Mouse (Mus musculus): ENCODE measurements around the gene Mus81. TPM values are rescaled to one million over a fixed set of nuclear protein-coding genes. Genes with fewer than 3 reads are reported as not detected.
A peak's percentile ranks its signal among the peaks of the same experiment; 100 is the strongest.
"Not testable (repeated sequence)": the region's sequence is repeated elsewhere in the genome, so short reads cannot be mapped to it uniquely, and the experiment has no call there.

The Mus81 gene
- polyA plus RNA-seq, 1 experiment from 2014 or later, result 42.5 TPM

GRCm38 (mm10) chr19:5490313-5490897 lies 2.2 kb upstream of the Mus81 start, which contains the start of gene Cfl1:
TSS of gene Cfl1 (plus strand) at chr19:5490455.
- peak within 1 kb of the TSS; percentile 99 for H3K4me3 ChIP-seq
- peaks cover 42% of the 10 kb centered on the region for H3K36me3 ChIP-seq

GRCm38 (mm10) chr19:5489721-5490120 lies 1.5 kb upstream of the Mus81 start:
- WGBS, result 49% methylated on average over 10 of the region's 10 CpGs
- H3K36me3 ChIP-seq, result peaks cover 43% of the 10 kb centered on the region
- not testable (repeated sequence) for ATAC-seq (ENCODE audit: insufficient number of reproducible peaks, insufficient read depth, low FRiP score, low TSS enrichment, low read depth); H3K9me3 ChIP-seq; H3K27me3 ChIP-seq; H3K9ac ChIP-seq
- peaks cover 38% of the 10 kb centered on the region for H3K4me1 ChIP-seq
- H3K27ac ChIP-seq, result peak overlapping the region; percentile 99
- H3K4me3 ChIP-seq, result peak overlapping the region; percentile 99
- peak overlapping the region; percentile 83 for H3K4me2 ChIP-seq

More at GRCm38 (mm10) chr19:5490313-5490897, 2.2 kb upstream of the Mus81 start, which contains the start of gene Cfl1:
- Histone ChIP-seq H3K4me2 (peak within 1 kb of the TSS; percentile 83), H3K27ac (peak within 1 kb of the TSS; percentile 99), H3K4me1 (peaks cover 38% of the 10 kb centered on the region), H3K27me3 (no peaks in the 10 kb centered on the region), H3K9me3 (no peaks in the 10 kb centered on the region), H3K9ac (peak within 1 kb of the TSS; percentile 97)
- under 1% methylated on average over 62 of the region's 62 CpGs for WGBS
- ATAC-seq (ENCODE audit: insufficient number of reproducible peaks, insufficient read depth, low FRiP score, low TSS enrichment, low read depth), result peak; percentile 15

GRCm38 (mm10) chr19:5488878-5489571 lies 823 bp upstream of the Mus81 start:
- H3K27ac ChIP-seq, result peak overlapping the region; percentile 99
- H3K27me3 ChIP-seq, result no peaks in the 10 kb centered on the region
- peaks cover 43% of the 10 kb centered on the region for H3K36me3 ChIP-seq
- H3K9me3 ChIP-seq, result no peaks in the 10 kb centered on the region
- ATAC-seq (ENCODE audit: insufficient number of reproducible peaks, insufficient read depth, low FRiP score, low TSS enrichment, low read depth), result peak; percentile 83
- peaks cover 38% of the 10 kb centered on the region for H3K4me1 ChIP-seq
- peak overlapping the region; percentile 83 for H3K4me2 ChIP-seq
- peak overlapping the region; percentile 76 for H3K9ac ChIP-seq
- WGBS, result under 1% methylated on average over 26 of the region's 26 CpGs
- H3K4me3 ChIP-seq, result peak overlapping the region; percentile 56

GRCm38 (mm10) chr19:5486771-5487170 lies 1.4 kb downstream of the Mus81 start:
- 84% methylated on average over 4 of the region's 4 CpGs for WGBS
- H3K9ac ChIP-seq, result peak overlapping the region; percentile 76
- ATAC-seq (ENCODE audit: insufficient number of reproducible peaks, insufficient read depth, low FRiP score, low TSS enrichment, low read depth), result no peak
- H3K9me3 ChIP-seq, result no peaks in the 10 kb centered on the region
- peak overlapping the region; percentile 56 for H3K4me3 ChIP-seq
- H3K27me3 ChIP-seq, result no peaks in the 10 kb centered on the region
- H3K36me3 ChIP-seq, result peaks cover 47% of the 10 kb centered on the region
- H3K27ac ChIP-seq, result 0 out of 2 replicates have a peak overlapping the region, but pooled peaks have one; percentile 7
- H3K4me1 ChIP-seq, result peaks cover 28% of the 10 kb centered on the region
- H3K4me2 ChIP-seq, result peak overlapping the region; percentile 83

- H3K9ac ChIP-seq, result peak overlapping the region; percentile 76
- H3K4me1 ChIP-seq, result peaks cover 26% of the 10 kb centered on the region
- H3K27me3 ChIP-seq, result no peaks in the 10 kb centered on the region
- peak overlapping the region; percentile 56; the same call in 1 of the 2 replicates for H3K4me3 ChIP-seq
- H3K27ac ChIP-seq, result peak overlapping the region; percentile 7; the same call in 1 of the 2 replicates
- no peaks in the 10 kb centered on the region for H3K9me3 ChIP-seq
- H3K4me2 ChIP-seq, result 0 out of 2 replicates have a peak overlapping the region, but pooled peaks have one; percentile 83
- ATAC-seq (ENCODE audit: insufficient number of reproducible peaks, insufficient read depth, low FRiP score, low TSS enrichment, low read depth), result no peak
- peaks cover 52% of the 10 kb centered on the region for H3K36me3 ChIP-seq
- 83% methylated on average over 8 of the region's 8 CpGs for WGBS
These were observed 1.9 kb downstream of the Mus81 start for GRCm38 (mm10) chr19:5486286-5486685.

- no peak overlapping the region for H3K27ac ChIP-seq
- no peaks in the 10 kb centered on the region for H3K9me3 ChIP-seq
- H3K36me3 ChIP-seq, result peaks cover 57% of the 10 kb centered on the region
- 0 out of 2 replicates have a peak overlapping the region, but pooled peaks have one; percentile 83 for H3K4me2 ChIP-seq
- H3K4me3 ChIP-seq, result no peak overlapping the region
- ATAC-seq (ENCODE audit: insufficient number of reproducible peaks, insufficient read depth, low FRiP score, low TSS enrichment, low read depth), result no peak
- peaks cover 26% of the 10 kb centered on the region for H3K4me1 ChIP-seq
- peak overlapping the region; percentile 32; the same call in 1 of the 2 replicates for H3K9ac ChIP-seq
- WGBS, result 90% methylated on average over 7 of the region's 7 CpGs
- H3K27me3 ChIP-seq, result no peaks in the 10 kb centered on the region
These were observed 2.4 kb downstream of the Mus81 start for GRCm38 (mm10) chr19:5485821-5486220.

GRCm38 (mm10) chr19:5485371-5485770 lies 2.8 kb downstream of the Mus81 start:
- WGBS, result 95% methylated on average over 8 of the region's 8 CpGs
- Histone ChIP-seq H3K9me3 (no peaks in the 10 kb centered on the region), H3K27me3 (no peaks in the 10 kb centered on the region), H3K4me2 (no peak overlapping the region), H3K27ac (no peak overlapping the region), H3K4me3 (no peak overlapping the region), H3K4me1 (peaks cover 26% of the 10 kb centered on the region), H3K9ac (peak overlapping the region; percentile 32; the same call in 1 of the 2 replicates), H3K36me3 (peaks cover 61% of the 10 kb centered on the region)
- ATAC-seq (ENCODE audit: insufficient number of reproducible peaks, insufficient read depth, low FRiP score, low TSS enrichment, low read depth), result no peak

GRCm38 (mm10) chr19:5484496-5484895 lies 3.7 kb downstream of the Mus81 start:
- Histone ChIP-seq H3K27ac (no peak overlapping the region), H3K27me3 (no peaks in the 10 kb centered on the region), H3K9ac (no peak overlapping the region), H3K9me3 (no peaks in the 10 kb centered on the region), H3K4me2 (no peak overlapping the region), H3K36me3 (peaks cover 70% of the 10 kb centered on the region), H3K4me3 (no peak overlapping the region), H3K4me1 (peaks cover 22% of the 10 kb centered on the region)
- ATAC-seq (ENCODE audit: insufficient number of reproducible peaks, insufficient read depth, low FRiP score, low TSS enrichment, low read depth), result no peak
- 88% methylated on average over 5 of the region's 5 CpGs for WGBS

GRCm38 (mm10) chr19:5483386-5484359 lies 4.5 kb downstream of the Mus81 start:
- Histone ChIP-seq H3K27me3 (no peaks in the 10 kb centered on the region), H3K4me3 (no peak overlapping the region), H3K4me1 (peaks cover 20% of the 10 kb centered on the region), H3K27ac (no peak overlapping the region), H3K4me2 (no peak overlapping the region), H3K36me3 (peaks cover 78% of the 10 kb centered on the region), H3K9me3 (no peaks in the 10 kb centered on the region), H3K9ac (no peak overlapping the region)
- whole genome bisulfite sequencing, result 92% methylated on average over 19 of the region's 19 CpGs
- ATAC-seq (ENCODE audit: insufficient number of reproducible peaks, insufficient read depth, low FRiP score, low TSS enrichment, low read depth), result no peak

- WGBS, result 90% methylated on average over 10 of the region's 10 CpGs
- Histone ChIP-seq H3K36me3 (peaks cover 97% of the 10 kb centered on the region), H3K27ac (no peak overlapping the region), H3K4me3 (no peak overlapping the region), H3K9me3 (no peaks in the 10 kb centered on the region), H3K27me3 (no peaks in the 10 kb centered on the region), H3K4me1 (peaks cover 18% of the 10 kb centered on the region), H3K9ac (no peak overlapping the region), H3K4me2 (no peak overlapping the region)
- no peak for ATAC-seq (ENCODE audit: insufficient number of reproducible peaks, insufficient read depth, low FRiP score, low TSS enrichment, low read depth)
These were observed 6.8 kb downstream of the Mus81 start for GRCm38 (mm10) chr19:5481398-5481797.

- Histone ChIP-seq H3K36me3 (peaks cover 84% of the 10 kb centered on the region), H3K4me3 (no peak overlapping the region), H3K9ac (no peak overlapping the region), H3K27me3 (no peaks in the 10 kb centered on the region), H3K4me1 (peaks cover 24% of the 10 kb centered on the region), H3K27ac (no peak overlapping the region), H3K9me3 (no peaks in the 10 kb centered on the region), H3K4me2 (no peak overlapping the region)
- 90% methylated on average over 10 of the region's 10 CpGs for WGBS
- ATAC-seq (ENCODE audit: insufficient number of reproducible peaks, insufficient read depth, low FRiP score, low TSS enrichment, low read depth), result no peak
These were observed 8.2 kb downstream of the Mus81 start for GRCm38 (mm10) chr19:5480016-5480415.

All from embryonic facial prominence, embryonic 13.5 days (tissue).